Mouse (Mus musculus): Measurements from ENCODE around the gene Rilp. TPM values are rescaled to one million over a fixed set of nuclear protein-coding genes. Genes with fewer than 3 reads are reported as not detected.
"Not testable (repeated sequence)": the region's sequence is repeated elsewhere in the genome, so short reads cannot be mapped to it uniquely, and the experiment has no call there.

Rilp gene
- total RNA-seq, 4 experiments from 2014 or later = 3.6 to 8.9 (median 8.0) TPM

DNA sequence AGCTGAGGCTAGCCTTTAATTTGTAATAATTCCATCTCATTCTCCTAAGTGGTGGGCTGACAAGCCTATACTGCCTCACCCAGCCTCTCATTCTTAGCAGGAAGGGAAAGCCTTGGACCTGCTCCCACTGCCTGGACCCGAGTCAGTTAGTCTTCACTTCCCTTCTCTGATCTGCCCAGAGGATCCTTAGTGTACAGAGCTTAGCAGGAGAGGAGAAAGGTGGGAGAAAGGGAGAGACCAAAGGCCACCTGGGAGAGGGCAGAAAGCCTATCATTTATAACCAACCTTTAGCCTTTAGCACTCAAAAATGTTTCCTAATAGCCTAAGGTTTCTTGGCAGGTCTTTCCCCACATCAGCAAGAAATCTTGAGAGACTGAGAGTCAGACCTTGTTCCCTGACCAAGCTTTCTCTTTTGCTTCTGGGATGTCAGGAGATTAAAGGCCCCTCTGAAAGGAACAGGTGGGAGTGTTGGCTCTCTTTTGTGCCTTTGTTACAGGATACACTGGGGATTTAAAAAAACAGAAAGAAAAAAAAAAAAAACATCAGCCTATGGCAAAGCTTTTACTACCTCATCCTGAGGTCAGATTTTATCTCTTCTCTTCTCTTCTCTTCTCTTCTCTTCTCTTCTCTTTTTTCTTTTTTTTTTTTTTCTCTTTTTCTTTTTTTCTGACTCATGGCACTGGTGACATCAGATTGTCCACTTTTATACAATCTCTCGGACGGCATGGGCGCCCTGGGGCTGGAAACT, 24.6 kb downstream of the Rilp start:
- DNase-seq = no peak

GRCm38 (mm10) chr11:75535106-75535795, 25.4 kb downstream of the Rilp start:
- no peak for DNase-seq

DNA sequence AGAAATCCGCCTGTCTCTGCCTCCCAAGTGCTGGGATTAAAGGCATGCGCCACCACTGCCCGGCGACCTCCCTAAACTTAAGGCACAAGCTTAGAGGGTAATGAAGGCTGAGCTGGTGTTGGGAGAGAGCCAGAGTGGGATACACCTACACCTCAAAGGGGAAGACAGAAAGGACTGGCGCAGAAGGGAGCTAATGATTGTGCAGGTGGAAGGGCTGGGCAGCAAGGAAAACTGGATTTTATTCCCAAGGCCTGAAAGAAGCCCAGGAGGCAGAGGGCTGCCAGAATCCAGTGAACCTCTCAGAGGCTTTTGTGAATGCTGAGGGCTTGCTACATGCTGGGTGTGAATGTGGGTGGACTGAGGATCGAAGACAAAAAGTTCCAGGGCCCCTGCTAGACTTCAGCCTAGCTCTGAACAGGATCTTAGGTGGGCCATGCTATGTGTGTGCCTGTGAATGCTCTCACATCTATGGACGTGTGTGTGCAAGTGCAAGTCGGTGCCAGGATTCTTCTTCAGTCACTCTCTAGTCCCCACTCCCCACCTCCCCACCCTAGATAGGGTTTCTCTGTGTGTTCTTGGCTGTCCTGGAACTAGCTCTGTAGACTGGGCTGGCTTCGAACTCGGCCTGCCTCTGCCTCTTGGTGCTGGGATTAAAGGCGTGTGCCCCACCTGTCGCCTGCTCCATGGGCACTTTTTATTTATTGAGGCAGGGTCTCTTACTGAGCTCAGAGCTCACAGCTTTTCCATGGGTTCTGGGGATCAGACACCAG, 26.5 kb downstream of the Rilp start:
- DNase-seq = no peak

- DNase-seq = no peak
Observed at GRCm38 (mm10) chr11:75537025-75537414, 27.1 kb downstream of the Rilp start.

GRCm38 (mm10) chr11:75537491-75538183, 27.7 kb downstream of the Rilp start:
- DNase-seq = no peak

DNA sequence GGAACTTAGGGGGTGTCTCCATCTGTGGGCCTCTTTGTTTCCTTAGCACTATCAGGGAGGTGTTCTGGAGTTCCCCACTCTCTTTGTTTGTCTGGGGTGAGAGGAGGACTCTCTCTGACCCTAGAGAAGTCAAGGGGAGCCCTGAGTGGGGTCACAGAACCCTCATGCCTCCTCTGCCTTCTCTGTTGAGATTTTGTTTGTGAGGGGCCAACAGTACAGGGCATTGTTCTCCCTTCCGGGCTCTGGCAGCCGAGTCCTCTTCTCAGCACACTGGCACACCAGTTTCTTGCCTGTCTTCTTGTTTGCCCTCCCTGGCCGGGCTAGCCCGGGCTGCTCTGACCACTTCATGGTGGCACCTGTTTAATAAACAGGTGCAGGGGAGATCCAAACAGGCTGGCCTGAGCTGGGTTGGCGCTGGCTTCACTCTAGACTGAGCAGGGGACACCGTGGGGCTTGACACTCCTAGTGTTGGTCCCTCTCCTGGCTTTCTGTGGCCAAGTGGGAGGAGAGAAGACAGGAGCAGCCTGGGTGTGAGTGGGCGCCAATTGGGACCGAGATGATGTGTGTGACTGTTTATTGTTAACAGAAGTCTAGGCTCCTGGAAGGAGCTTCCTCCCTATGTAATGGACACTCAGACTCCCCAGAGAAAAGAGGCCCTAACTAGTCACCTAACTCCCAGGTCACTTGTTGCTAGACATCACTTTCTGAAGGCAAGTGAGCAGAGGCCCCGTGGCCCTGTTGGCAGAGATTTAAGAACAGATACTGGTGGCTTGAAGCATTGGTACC, 28.5 kb downstream of the Rilp start:
- no peak for DNase-seq

DNA sequence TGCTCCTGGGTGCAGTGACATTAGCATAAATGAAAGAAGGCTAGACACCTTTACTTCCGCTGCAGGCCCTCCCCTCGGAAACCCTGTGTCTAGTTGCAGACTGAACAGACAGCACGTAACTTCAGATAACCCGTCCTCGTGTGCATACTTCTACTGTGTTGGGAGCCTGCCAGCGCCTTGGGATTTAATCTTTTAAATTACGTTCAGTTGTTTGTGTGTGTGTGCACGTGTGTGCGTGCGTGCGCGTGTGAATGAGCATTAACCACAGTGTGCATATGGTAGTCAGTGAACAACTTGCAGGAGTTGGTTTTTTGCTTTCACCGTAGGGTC, 29.0 kb downstream of the Rilp start:
- no peak for DNase-seq

DNA sequence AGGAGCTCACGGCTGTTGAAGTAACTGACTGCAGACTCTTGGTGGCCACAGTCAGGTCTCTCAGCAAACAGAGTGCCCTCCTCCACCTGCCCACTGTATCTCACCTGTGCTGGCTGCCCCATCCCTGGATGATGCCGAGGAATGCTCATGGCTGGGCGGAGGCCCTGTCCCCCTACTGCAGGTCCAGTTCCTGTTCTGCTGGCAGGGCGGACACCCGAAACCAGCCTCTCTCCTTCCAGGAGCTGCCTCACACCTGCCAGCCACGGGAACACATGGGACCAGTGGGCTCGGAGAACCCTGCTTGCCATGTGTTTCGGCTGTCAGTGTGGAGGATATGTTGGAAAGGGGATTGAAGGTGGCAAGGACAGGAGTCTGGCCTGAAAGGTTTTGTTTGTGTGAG, 30.3 kb downstream of the Rilp start:
- no peak for DNase-seq

GRCm38 (mm10) chr11:75540710-75541581, 31.1 kb downstream of the Rilp start:
- no peak for DNase-seq

DNA sequence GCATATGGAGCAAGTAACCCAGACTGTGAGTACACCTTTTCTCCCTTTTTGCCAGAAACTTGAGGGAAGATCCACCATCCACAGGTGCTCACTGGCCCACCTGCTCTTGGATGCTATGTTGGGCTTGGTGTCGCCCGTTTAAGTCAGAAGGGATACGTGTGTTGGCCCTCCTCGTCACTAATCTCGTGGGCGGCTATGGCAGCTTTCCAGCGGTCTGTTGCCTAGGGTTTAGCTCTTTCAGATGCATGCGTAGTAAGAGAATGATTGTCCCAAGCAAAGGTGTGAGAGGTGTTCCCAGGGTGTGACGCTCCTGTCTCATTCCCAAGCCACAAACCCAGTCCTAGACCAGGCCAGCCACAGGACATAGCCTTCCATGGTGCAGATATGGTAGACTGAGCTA, 34.8 kb downstream of the Rilp start:
- no peak for DNase-seq

- no peak for DNase-seq
Observed at GRCm38 (mm10) chr11:75546057-75546456, 36.2 kb downstream of the Rilp start.

DNA sequence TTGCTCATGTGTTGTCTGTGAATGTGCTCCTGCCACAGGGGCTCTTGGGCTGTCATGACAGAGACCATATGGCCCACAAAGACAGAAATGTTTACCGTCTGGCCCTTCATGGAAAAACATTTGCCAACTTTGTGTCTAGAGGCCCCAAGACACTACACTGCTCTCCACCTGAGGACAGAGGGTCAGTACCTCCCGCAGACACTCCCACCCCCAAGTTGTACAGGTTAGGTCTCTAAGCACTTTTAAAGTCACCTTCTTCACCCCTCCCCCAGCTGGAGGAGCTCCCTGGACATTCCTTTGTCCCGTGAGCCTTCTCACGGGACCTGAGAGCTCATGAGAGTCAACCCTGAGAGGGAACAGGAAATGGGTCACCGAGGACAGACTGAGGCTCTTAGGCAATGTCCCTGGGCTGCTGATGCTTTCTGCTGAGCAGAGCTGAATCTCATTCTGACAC, 39.8 kb downstream of the Rilp start:
- DNase-seq = no peak

DNA sequence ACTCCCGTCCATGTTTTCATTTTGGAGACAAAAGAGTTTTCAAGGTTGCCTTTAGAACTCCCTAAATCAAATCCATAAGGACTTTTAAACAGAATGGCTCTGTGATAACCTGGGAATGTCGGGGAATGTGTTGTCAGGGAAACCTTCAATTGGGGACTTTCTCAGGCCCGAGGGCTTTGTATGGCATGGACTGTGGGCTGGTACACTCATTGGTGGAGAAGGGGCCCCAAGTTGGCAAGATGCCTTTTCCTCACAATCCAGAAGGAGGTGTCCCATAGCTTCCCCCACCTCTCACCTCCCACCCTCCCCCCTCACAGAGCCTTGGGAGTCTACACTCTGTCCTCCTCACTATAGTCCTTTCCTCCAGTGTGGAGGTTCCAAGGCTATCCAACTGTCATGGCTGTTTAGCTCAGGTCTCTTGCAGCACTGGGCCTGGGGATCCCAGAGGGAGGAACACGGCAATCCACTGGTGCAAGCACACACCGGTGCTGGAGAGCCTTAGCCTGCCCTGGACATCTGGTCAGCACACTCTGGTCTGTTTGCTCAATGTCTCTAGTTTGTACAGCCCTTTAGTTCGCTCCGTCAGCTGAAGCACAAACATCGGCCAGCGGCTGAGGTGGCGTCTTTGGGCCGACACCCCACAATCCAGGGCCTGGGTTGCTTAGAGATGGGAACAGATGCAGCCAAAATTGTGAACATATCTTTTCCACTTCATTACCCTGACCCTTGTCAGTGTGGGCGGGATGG, 40.5 kb downstream of the Rilp start:
- no peak for DNase-seq

DNA sequence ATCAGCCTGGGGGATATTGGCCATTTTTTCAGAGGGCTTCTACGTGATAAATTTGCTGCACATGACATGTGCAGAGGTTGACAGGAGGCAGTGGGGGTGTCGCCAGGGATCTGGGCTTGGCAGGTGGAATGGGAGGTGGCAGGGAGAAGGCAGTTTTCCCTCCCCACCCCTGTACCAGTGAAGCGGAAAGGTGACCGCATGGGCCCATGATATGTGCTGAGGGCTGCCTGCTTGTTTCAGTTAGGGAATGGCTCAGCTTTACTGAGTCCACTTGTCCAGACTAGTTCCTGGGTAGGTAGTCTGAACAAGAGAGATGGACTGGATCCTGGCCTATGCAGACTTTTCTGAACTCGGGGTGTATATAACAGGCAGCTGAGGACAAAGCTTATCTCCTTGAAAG, 41.4 kb downstream of the Rilp start:
- DNase-seq = no peak

DNA sequence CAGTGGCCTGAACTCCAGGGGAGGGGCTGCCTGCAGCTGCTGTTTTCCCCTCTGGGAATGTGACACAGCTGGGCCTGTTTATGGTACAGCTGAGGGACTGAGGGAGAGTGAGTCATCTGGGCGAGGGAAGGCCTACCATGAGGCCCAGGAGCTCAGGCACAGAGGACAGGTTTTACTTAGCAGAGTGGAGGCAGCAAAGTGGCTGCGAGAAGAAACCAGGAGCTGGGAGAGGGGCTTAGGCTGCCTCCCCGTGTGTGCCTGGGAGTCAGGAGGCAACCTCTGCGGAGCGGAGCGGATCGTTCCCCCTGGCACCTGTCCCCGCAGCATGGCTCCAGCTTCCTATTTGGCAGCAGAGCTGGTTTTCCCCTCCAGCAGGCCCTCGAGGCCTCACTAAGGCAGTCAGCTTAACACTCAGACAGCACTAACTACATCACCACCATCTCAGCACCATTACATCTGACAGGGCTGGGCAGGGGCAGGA, 42.1 kb downstream of the Rilp start:
- no peak for DNase-seq

DNA sequence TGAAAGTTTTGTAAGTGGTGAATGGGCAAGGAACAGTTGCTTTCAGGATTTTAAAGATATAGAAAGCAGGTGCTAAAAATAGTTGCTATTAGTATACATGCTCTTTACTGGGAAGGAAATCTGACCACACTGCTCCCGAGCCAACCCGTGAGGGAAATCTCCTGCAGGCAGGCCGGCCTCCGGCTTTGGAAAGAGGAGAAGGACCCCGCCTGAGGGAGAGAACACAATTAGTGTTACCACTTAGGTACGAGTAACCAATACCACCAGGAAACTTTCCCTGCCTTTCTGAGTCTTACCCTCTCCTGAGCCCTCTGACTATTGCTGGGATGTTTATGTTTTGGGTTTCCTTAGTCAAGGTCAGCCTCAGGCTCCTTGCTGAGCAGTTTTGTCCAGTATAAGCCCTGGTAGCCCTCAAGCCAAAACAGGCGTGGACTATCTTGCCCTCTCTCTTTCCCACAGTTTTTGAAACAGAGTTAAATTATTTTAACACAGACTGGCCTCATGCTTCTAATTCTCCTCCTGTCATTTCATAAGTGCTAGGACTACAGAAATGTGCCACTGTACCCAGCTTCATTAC, 43.1 kb downstream of the Rilp start:
- DNase-seq = no peak

DNA sequence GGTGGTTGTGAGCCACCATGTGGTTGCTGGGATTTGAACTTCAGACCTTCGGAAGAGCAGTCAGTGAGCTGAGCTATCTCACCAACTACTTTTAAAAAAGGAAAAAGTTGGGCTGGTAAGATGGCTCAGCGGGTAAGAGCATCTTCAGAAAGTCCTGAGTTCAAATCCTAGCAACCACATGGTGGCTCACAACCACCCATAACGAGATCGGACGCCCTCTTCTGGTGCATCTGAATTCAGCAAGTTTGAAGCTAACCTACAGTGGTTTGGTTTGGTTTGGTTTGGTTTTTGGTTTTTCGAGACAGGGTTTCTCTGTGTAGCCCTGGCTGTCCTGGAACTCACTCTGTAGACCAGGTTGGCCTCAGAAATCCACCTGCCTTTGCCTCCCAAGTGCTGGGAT, 46.1 kb downstream of the Rilp start:
- DNase-seq = not testable (repeated sequence)

DNA sequence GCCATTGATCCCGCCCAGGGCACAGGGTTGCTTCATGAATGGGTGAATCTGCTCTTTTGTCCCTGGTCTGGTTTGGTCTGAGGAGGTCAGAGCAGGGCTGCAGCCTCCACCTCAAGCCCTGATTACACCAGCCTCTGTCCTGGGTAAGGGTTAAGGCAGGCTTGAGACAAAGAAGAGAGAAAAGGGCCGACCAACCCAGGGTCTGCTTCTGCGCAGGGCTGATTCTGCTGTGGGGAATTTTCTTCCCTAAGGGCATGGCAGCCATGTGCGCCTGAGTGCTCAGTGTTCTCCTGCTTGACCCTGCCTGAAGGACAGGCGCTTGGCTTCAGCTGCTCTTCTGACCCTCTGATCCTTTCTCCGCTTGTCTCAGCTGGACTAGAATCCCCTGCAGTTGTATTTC, 47.2 kb downstream of the Rilp start:
- DNase-seq = no peak

DNA sequence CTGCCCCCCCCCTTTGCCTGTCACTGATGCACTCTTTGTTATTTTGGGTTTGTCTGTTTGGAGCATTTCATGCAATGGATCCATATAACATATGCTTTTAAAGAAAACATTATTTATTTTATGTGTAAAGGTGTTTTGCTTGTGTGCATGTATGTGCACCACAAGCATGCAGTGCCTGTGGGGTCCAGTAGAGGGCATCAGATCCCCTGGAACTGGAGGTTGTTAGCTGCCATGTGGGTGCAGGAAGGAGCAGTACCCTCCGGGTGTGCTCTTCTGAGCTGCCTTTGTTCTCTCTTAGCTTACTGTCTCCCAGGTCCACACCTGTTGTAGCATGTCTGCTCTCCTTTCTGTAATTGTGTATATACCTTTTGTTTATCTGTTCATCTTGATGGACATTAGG, 48.2 kb downstream of the Rilp start:
- DNase-seq = no peak

Measured in adrenal gland, adult 8-10 months (tissue).